Mouse (Mus musculus) skeletal muscle tissue, postnatal 0 days (tissue): ENCODE data around the gene Pgap3. TPM values are rescaled to one million over a fixed set of nuclear protein-coding genes. Genes with fewer than 3 reads are reported as not detected.

Source experiments
- polyA plus RNA-seq: library from polyadenylated mRNA; unstranded; fragments of >200 nt; fragmentation: Nextera tagmentation; extraction: Ambion mirVana; gene quantifications from 2 replicates; pipeline ENCODE4 v1.2.1, GENCODE M21; 2015

Pgap3 gene
- polyA plus RNA-seq = 4.1 and 4.3 TPM in 2 replicates

DNA sequence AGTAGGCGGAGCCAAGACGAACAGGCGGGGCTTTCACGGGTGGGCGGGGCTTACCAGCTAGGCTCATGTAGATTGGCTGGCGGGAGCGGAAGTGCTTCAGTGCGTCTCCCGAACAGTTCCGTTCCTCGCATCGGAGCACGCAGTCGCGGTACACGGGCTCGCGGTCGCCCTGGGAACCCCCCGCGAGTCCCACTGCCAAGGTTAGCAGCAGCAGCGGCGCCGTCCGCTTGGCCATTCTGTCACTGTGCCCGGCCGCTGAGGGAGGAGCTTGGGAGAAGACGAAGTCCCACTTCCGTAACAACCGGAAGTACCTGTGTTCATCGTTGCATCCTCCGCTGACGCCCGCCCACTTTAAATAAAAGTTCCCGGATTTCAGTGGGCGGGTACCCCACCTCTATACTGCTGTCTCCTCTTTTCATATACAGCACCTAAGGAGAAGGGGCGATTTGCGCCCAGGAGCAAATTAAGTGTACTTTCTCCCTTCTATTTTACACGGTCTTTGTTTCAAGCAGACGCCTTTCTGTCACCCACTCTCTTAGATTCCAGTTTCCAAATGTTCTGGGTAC, at the start of gene Pgap3:
Gene Pgap3 (minus strand): TSS at position 330 of the 566 bp plus-strand sequence.

DNA sequence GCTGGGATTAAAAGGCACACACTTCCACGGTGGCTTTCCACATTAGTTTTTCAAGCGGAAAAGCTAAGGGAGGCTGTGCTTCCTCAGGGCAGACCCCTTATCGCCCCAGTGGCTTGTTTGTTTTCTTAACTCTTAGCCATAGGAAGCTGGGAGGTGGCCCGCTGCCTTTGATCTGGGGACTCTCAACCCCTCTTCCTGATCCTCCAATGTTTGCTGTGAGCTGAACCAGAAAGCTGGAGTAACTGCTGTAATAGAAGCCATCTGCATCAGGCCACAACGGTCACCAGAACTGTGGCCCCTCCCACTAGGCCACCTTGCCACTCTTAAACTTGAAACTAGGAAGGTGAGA, 45.9 kb upstream of the Pgap3 start, which contains the start of gene Grb7:
Gene Grb7 (plus strand): TSS at position 182 of the 349 bp plus-strand sequence.

DNA sequence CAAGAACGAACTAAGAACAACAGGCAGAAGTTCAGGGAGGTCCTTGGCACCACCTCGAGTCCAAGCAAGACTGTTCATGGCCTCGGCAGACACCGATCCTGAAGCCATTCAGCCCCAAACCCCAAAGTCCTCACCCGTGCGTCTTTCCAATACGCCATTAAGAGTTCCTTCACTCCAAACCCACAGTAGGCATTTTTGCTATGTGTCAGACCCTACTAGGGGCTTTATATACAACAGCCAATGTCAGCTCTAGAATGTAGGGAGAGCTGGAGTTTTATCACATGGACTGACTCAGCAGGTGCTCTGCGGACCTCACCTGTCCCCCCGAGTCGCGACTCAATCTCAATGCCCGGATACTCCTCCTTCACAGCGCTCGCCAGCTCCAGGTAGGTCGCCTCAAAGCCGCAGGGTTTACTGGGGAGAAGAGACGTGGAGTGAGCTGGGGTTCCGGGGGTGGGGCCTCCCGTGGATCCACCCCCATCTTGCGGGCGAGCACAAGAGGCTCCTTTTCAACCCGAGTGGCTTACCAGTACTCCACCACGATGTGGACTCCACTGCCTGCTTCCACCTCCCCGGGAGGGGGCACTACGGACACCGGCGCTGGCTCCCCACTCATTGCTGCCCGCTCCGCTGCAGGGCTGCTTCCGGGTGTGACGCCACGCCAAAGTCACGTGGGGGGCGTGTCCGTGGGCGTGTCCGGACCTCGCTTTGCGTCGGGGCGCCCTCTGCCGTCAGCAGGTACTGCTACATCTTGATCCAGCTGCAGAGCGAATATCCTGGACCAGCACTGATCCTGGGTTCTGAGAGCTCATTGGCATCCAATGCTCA, 38.3 kb upstream of the Pgap3 start, which contains the start of gene Mien1:
Gene Mien1 (minus strand): TSS at position 661 of the 828 bp plus-strand sequence.

DNA sequence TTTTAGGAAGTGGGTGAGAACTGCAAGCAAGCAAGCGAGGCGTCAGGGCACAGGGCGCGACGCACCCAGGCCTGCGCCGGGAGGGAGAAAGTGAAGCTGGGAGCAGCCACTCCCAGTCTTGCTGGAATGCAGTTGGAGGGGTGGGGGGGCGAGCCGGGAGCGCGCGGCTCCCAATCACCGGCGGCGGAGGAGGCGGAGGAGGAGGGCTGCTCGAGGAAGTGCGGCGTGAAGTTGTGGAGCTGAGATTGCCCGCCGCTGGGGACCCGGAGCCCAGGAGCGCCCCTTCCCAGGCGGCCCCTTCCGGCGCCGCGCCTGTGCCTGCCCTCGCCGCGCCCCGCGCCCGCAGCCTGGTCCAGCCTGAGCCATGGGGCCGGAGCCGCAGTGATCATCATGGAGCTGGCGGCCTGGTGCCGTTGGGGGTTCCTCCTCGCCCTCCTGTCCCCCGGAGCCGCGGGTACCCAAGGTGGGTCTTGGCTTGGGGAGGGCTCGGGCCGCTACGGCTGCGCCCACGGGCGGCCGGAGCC, 12.0 kb upstream of the Pgap3 start, which contains the start of gene Erbb2:
Gene Erbb2 (plus strand): TSS at position 198 of the 524 bp plus-strand sequence.

DNA sequence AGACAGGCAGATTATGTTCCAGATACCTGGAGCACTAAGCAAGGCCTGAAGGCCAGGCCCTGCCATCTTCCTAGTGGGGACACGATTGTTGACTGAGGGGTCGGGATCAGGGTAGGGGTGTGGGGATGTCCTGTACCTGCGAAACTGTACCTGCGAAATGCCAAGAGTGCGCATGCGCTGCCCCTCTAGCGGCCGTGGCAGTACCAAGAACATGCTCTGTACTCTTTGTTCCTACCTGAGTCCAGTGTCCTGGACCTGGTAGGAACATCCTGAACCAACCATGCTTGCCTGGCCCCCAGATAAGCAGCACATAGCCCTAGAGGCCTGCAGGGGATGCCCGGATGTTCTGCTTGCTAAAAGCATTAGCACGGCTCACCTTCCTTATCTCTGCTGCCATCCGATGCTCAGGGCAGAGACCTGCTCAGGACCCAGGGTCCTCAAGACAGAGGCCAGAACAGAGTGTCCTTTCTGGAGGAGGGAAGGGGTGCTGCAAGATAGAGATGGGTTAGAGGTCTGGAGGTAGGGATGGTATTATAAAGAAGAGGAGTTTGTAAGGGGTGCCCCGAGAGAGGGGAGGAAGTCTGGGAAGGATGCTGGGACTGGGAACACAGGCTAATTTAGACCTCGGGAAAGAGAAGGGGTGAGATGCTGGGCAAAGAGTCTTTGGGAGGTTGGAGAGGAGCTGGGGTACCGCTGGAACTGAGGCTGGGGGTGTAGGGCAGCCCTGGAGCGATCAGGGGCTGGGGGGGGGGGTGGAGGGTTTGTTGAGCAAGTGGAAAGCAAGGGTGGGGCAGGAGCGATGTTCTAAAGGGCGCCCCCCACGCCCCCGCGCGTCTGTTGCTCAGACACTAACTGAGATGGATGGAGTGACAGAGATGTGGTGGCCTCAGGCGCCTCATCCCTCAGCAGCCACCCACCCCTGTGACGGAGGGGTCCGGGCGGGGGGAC, 14.4 kb downstream of the Pgap3 start, which contains the start of gene Pnmt:
Gene Pnmt (plus strand): TSS at position 813 of the 948 bp plus-strand sequence.

DNA sequence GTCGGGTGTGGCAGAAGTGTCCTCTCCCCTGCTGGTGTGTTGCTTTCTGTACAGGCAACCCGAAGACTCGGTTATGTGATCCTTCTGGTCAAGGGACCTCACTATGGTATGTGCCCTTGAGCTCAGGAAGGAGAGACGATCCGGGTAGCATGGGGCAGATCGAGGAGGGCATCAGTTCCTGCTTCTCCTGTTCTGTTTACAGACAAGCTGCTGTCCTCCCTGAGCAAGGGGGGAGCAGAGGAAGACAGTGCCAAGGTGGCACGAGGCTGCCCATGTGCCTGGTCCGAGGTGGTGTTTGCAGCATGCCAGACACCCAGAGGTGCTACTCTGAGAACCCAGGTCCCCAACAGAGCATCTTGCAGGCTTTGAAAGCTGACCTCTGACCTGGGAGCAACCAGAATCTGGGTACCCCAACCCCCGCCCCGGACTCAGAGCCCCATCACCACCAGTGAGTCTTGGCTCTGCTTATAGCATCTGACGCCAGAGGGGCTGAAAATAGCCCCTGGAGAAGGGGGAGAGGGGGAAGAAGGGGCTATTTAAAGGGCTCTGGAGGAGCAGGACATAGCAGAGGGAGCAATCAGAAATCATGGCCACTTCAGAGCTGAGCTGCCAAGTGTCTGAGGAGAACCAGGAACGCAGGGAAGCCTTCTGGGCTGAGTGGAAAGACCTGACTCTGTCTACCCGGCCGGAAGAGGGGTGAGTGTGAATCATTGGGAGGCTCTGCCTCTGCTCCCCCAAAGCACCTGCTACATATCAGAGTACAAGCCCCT, 16.8 kb downstream of the Pgap3 start, which contains the start of gene Tcap:
Gene Tcap (plus strand): TSS at position 551 of the 770 bp plus-strand sequence.

DNA sequence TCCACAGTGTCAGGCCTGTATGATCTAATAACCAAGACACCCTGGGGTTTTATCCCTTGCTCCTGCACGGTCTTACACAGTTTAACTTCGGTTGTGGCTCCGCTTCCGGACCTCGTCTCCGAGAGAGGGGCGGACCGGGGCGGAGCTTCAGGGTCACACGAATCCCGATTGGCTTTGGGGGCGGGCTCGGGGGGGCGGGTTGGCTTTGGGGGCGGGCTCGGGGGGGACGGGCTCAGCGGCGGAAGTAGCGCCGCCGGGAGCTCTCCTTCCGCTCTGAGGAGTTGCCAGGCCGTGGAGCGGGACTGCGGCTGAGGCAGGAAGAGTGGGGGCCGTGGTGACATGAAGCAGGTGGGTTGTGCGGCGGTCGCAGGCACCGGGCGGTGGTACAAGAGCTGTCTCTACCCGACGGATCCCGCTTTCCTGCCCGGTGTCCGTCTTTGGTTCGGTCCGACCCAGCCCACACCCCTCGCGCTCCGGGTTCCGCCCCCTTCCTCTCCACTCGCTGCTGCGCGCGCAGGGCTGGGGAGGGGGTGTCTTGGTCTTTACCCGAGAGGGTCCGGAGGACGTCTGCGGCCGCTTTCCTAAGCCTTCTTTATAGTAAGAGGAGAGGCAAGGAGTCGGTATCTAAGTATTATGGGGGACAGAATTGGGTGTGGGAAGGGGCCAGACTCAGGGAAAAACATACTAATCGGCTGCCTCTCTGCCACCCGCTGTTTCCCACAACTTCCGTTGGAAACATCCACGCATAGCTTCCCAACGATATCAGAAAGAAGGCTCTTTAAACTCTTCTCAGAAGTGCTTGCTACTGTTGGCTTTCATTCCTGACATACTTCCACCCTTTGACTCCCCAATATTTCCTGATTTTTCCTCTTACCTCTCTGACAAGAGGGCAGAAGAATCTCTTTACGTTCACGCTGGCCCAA, 41.9 kb downstream of the Pgap3 start, which contains the start of gene Stard3:
Gene Stard3 (plus strand): TSS at position 208 of the 923 bp plus-strand sequence.

DNA sequence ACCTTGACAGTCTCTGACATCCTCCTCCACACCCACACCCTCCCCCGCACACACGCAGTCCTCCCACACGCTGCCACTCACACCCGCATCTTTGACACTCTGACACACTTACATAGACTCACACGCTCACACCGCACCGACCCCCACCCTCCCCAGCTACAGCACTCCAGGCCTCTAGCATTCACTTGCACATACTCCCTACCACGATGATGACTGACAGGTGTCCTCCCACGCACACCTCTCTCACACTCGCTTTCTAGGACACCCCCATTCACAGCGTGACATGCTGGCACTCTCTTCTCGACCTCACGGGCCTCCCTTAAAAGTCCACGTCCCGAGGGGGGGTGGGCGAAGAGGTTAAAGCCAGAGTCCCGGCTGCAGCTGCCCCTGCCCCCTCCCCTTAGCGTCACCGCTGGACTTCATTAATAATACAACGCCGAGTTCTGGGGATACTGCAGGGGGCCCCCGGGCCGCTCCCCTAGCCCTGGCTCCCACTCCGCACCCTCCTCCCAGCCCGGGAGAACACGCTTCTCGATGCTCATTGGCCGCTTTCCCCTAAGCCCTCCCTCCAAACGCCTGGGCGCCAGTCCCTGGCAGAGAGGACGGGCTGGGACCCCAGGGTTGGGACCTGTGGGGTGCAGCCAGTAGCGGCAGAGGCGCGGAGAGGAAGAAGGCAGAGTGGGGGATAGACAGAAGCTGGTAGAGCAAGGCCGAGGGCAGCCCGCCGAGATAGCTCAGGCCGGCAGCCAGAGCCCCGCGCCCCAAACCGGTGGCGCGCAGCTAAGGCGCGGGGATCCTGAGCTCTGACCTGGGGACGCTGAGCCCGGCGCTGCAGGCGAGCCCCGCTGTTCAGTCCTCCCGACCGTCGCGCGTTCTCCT, 52.0 kb downstream of the Pgap3 start, which contains the start of gene Ppp1r1b:
Gene Ppp1r1b (plus strand): TSS at position 322 of the 879 bp plus-strand sequence.

Other genes starting within 250 kb of the Pgap3 start
- 26.1 and 26.9 TPM in 2 replicates for gene Med1, start 207.2 kb downstream of the Pgap3 start, polyA plus RNA-seq
- 3.9 and 4.0 TPM in 2 replicates for gene Cdk12, start 197.4 kb downstream of the Pgap3 start, polyA plus RNA-seq
- not detected in 2 replicates for gene Neurod2, start 70.8 kb downstream of the Pgap3 start, polyA plus RNA-seq
- gene Ppp1r1b, start 52.1 kb downstream of the Pgap3 start, polyA plus RNA-seq = 0.28 and 0.66 TPM in 2 replicates
- 17.0 and 19.3 TPM in 2 replicates for gene Stard3, start 42.1 kb downstream of the Pgap3 start, polyA plus RNA-seq
- 604 and 677 TPM in 2 replicates for gene Tcap, start 16.7 kb downstream of the Pgap3 start, polyA plus RNA-seq
- 0.18 and 0.28 TPM in 2 replicates for gene Pnmt, start 14.0 kb downstream of the Pgap3 start, polyA plus RNA-seq
- gene Erbb2, start 12.0 kb upstream of the Pgap3 start, polyA plus RNA-seq = 13.4 and 15.9 TPM in 2 replicates
- 46.4 and 58.6 TPM in 2 replicates for gene Mien1, start 38.5 kb upstream of the Pgap3 start, polyA plus RNA-seq
- 0.27 TPM in 1 of 2 replicates, not detected in the other for gene Grb7, start 45.9 kb upstream of the Pgap3 start, polyA plus RNA-seq
- 0.13 and 0.28 TPM in 2 replicates for gene Ikzf3, start 145.5 kb upstream of the Pgap3 start, polyA plus RNA-seq
- 0.21 and 0.23 TPM in 2 replicates for gene Zpbp2, start 150.6 kb upstream of the Pgap3 start, polyA plus RNA-seq
- gene Ormdl3, start 186.9 kb upstream of the Pgap3 start, polyA plus RNA-seq = 34.8 and 60.2 TPM in 2 replicates
- not detected in 2 replicates for gene Lrrc3c, start 197.8 kb upstream of the Pgap3 start, polyA plus RNA-seq
- 0.40 TPM in 1 of 2 replicates, not detected in the other for gene Gm12355, start 225.2 kb upstream of the Pgap3 start, polyA plus RNA-seq
- not detected in 2 replicates for gene Gsdma3, start 225.9 kb upstream of the Pgap3 start, polyA plus RNA-seq
- gene Gsdma2, start 246.3 kb upstream of the Pgap3 start, polyA plus RNA-seq = not detected in 2 replicates